Mouse (Mus musculus): ENCODE data around the gene Kcnmb3. TPM values are rescaled to one million over a fixed set of nuclear protein-coding genes. Genes with fewer than 3 reads are reported as not detected.

The Kcnmb3 gene
- polyA plus RNA-seq (2014; fragmentation: Nextera tagmentation; extraction: Ambion mirVana), result not detected in 2 replicates

DNA sequence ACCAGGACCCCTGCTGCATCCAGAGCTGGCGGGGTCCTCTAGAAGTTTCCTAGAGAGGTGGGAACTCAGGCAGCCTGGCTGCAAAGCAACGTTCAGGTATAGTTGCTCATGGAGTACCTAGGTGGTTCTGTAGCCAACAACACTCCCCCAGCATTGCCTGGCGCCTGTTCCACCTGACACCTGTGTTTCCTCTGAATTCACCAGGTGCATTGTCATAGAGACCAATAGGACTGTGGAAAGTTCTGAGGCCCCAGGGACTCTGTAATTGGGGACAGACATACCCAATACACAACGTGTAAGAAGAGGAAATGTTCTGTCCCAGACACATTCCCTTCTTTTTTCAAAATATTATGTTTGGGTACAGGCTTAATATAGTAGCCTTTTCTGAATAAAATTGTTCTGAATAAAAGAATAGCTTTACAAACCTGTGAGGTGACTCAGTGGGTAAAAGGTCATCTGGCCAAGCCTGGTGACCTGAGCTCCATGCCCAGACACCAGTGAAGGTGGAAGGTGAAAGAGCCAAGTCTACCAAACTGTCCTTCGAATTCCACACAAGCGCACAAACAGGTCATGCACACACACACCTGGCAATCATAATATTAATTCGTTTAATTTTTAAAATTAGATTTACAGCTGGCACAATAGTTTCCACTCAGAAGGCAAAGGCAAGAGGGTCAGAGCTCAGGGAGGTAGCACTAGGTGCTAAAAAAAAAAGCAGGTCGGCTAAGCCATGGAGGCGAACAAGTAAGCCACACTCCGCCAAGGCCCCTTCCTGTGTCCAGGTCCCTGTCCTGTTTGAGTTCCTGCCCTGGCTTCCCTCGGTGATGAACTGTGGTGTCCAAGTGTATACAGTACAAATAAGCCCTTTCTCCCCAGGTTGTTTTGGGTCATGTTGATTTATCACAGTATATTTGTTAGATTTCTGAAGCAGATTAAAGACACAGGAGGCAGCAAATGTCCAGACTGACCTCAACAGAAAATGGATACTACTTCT, at the start of gene Kcnmb3:
Gene Kcnmb3, minus strand, starts transcription at position 135 of the 994 bp plus-strand sequence.
- 77% methylated on average over 11 of the region's 11 CpGs for WGBS
- no peak within 1 kb of the TSS for H3K4me3 ChIP-seq (ENCODE audit: low read depth, low read length)
- no peaks in the 10 kb centered on the region for H3K9me3 ChIP-seq (replicated peaks; ENCODE audit: control insufficient read depth, low read length)
- no peaks in the 10 kb centered on the region for H3K4me1 ChIP-seq (ENCODE audit: control insufficient read depth, insufficient read depth, low read length)
- no peaks in the 10 kb centered on the region for H3K36me3 ChIP-seq (replicated peaks; ENCODE audit: control insufficient read depth, insufficient read depth, low read depth, low read length)
- H3K9ac ChIP-seq (replicated peaks; ENCODE audit: low read length), result no peak within 1 kb of the TSS
- no peak within 1 kb of the TSS for H3K27ac ChIP-seq (replicated peaks; ENCODE audit: low read depth, low read length)
- H3K4me2 ChIP-seq (ENCODE audit: low read depth, low read length), result no peak within 1 kb of the TSS
- DNase-seq (ENCODE audit: low spot score) (no peak), ATAC-seq (replicated peaks; ENCODE audit: insufficient number of reproducible peaks, low FRiP score, low TSS enrichment, low read depth) (no peak)
- H3K27me3 ChIP-seq (ENCODE audit: control insufficient read depth, insufficient read depth, low read length), result no peaks in the 10 kb centered on the region

DNA sequence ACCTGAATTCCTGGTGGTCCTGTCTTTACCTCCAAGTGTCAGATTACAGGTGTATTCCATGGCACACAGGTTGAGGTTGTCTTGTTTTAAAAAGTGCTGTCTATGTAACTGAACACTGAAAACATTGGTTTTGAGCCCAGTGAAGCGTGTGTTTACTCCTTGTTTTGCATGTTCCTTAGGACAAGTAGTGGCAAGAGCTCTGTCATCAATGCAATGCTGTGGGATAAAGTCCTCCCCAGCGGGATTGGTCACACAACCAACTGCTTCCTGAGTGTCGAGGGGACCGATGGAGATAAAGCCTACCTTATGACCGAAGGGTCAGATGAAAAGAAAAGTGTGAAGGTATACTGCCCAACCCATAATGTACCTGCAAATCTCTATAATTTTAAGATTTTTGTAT, 46.1 kb upstream of the Kcnmb3 start:
- Histone ChIP-seq H3K27me3 (ENCODE audit: control insufficient read depth, insufficient read depth, low read length) (no peaks in the 10 kb centered on the region), H3K4me2 (ENCODE audit: low read depth, low read length) (no peak overlapping the region), H3K9ac (replicated peaks; ENCODE audit: low read length) (no peak overlapping the region), H3K27ac (replicated peaks; ENCODE audit: low read depth, low read length) (no peak overlapping the region), H3K36me3 (replicated peaks; ENCODE audit: control insufficient read depth, insufficient read depth, low read depth, low read length) (no peaks in the 10 kb centered on the region), H3K4me1 (ENCODE audit: control insufficient read depth, insufficient read depth, low read length) (no peaks in the 10 kb centered on the region), H3K4me3 (ENCODE audit: low read depth, low read length) (no peak overlapping the region), H3K9me3 (replicated peaks; ENCODE audit: control insufficient read depth, low read length) (no peaks in the 10 kb centered on the region)
- WGBS, result 93% methylated on average over 5 of the region's 5 CpGs
- DNase-seq (ENCODE audit: low spot score) (no peak), ATAC-seq (replicated peaks; ENCODE audit: insufficient number of reproducible peaks, low FRiP score, low TSS enrichment, low read depth) (no peak)

DNA sequence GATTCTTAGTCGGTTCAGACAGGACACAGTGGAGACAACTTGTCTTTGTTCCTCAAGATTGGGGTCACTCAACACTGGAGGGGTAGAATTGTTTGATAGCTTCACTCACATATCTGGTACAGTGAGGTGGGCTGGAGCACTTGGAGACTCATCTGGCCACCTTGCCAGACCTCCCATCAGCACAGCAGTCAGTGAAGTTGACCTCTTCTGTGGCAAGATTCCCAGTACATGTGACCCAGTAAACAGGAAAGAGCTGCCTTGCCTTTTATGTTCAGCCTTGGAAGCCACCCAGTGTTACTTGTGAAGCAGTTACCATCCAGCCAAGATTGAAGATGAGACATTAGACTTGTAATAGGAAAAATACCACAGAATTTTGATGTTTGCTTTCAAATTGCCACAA, 45.5 kb upstream of the Kcnmb3 start:
- no peak overlapping the region for H3K4me3 ChIP-seq (ENCODE audit: low read depth, low read length)
- 69% methylated on average over 1 of the region's 1 CpGs for WGBS
- no peaks in the 10 kb centered on the region for H3K27me3 ChIP-seq (ENCODE audit: control insufficient read depth, insufficient read depth, low read length)
- no peak overlapping the region for H3K9ac ChIP-seq (replicated peaks; ENCODE audit: low read length)
- DNase-seq (ENCODE audit: low spot score), result no peak
- no peaks in the 10 kb centered on the region for H3K9me3 ChIP-seq (replicated peaks; ENCODE audit: control insufficient read depth, low read length)
- no peaks in the 10 kb centered on the region for H3K4me1 ChIP-seq (ENCODE audit: control insufficient read depth, insufficient read depth, low read length)
- H3K36me3 ChIP-seq (replicated peaks; ENCODE audit: control insufficient read depth, insufficient read depth, low read depth, low read length), result no peaks in the 10 kb centered on the region
- H3K27ac ChIP-seq (replicated peaks; ENCODE audit: low read depth, low read length), result no peak overlapping the region
- no peak overlapping the region for H3K4me2 ChIP-seq (ENCODE audit: low read depth, low read length)
- no peak for ATAC-seq (replicated peaks; ENCODE audit: insufficient number of reproducible peaks, low FRiP score, low TSS enrichment, low read depth)

DNA sequence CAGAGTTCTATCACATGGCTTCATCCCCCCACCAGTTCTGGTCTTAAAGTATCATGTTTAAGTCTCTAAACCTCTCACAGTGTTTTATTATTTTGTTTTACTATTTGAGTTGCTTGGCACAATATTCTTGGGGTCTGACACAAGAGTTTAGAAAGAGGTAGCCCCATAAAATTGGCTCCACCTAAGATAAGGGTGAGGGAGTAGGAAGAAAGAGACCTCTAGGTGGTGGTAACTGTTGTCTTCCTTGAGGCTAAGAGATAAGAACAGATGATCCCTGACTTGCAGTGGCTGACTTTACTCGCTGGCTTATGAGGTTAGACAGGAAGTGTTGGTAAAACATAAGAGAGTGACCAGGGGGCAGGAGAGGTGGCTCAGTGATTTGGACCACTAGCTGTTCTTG, 43.7 kb upstream of the Kcnmb3 start:
- Histone ChIP-seq H3K27ac (replicated peaks; ENCODE audit: low read depth, low read length) (no peak overlapping the region), H3K4me2 (ENCODE audit: low read depth, low read length) (no peak overlapping the region), H3K27me3 (ENCODE audit: control insufficient read depth, insufficient read depth, low read length) (no peaks in the 10 kb centered on the region), H3K4me1 (ENCODE audit: control insufficient read depth, insufficient read depth, low read length) (no peaks in the 10 kb centered on the region), H3K36me3 (replicated peaks; ENCODE audit: control insufficient read depth, insufficient read depth, low read depth, low read length) (no peaks in the 10 kb centered on the region), H3K9me3 (replicated peaks; ENCODE audit: control insufficient read depth, low read length) (no peaks in the 10 kb centered on the region), H3K9ac (replicated peaks; ENCODE audit: low read length) (no peak overlapping the region), H3K4me3 (ENCODE audit: low read depth, low read length) (no peak overlapping the region)
- 67% methylated on average over 1 of the region's 1 CpGs for WGBS
- ATAC-seq (replicated peaks; ENCODE audit: insufficient number of reproducible peaks, low FRiP score, low TSS enrichment, low read depth) (no peak), DNase-seq (ENCODE audit: low spot score) (no peak)

DNA sequence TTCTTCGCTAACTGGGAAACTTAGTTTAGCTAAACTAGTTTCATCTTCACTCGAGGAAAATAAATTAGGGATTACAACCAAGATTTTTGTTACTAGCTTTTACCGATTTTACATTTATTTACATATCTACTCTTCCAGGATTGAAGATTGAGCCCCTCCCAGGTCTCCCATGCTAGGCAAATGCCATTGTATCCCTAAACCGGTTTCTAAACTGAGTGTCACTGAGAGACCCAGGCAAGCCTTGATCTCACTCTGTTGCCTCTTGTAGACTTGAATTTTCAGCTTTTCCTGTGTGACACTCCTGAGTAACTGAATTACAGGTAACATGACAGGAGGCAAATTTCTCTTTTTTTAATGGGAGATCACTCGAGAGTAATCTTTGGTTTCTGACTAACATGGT, 38.0 kb upstream of the Kcnmb3 start:
- H3K9ac ChIP-seq (replicated peaks; ENCODE audit: low read length), result no peak overlapping the region; the same call in 1 of the 2 replicates
- 16% methylated on average over 5 of the region's 5 CpGs for WGBS

DNA sequence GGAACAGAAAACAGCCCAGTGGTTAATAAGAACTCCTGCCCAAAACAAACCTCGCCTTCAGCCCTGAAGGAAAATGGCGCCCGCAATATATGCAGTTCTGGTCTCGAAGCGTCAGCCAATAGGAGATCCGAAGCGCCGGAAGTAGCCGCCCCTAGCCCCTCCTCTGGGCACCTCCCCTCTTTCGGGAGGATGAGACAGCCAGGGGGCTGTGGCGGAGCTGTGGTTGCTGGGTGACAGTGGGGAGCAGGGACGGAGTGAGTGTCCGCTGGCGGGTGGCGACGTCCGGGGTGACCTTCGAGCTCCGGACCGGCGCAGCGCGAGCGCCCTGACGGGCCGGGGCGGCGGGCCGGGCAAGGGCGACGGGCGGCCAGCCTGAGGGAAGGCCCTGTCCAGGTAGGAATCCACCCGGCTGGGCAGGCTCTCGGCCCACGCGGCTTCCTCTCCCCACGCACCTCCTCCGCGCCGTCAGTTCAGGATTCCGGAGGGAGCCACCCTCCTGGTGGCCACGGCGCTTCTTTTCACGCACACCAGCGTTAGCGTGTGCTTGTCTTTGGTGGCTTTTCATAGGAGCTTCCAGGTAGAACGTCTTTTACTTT, 37.4 kb upstream of the Kcnmb3 start, which contains the start of gene Mfn1:
Gene Mfn1, plus strand, starts transcription at position 163 of the 596 bp plus-strand sequence.
- no peaks in the 10 kb centered on the region for H3K4me1 ChIP-seq (ENCODE audit: control insufficient read depth, insufficient read depth, low read length)
- H3K36me3 ChIP-seq (replicated peaks; ENCODE audit: control insufficient read depth, insufficient read depth, low read depth, low read length), result no peaks in the 10 kb centered on the region
- ATAC-seq (replicated peaks; ENCODE audit: insufficient number of reproducible peaks, low FRiP score, low TSS enrichment, low read depth), result peak; percentile 99

More for the DNA sequence above, 38.0 kb upstream of the Kcnmb3 start:
- Histone ChIP-seq H3K27me3 (ENCODE audit: control insufficient read depth, insufficient read depth, low read length) (no peaks in the 10 kb centered on the region), H3K9me3 (replicated peaks; ENCODE audit: control insufficient read depth, low read length) (no peaks in the 10 kb centered on the region), H3K4me1 (ENCODE audit: control insufficient read depth, insufficient read depth, low read length) (no peaks in the 10 kb centered on the region), H3K27ac (replicated peaks; ENCODE audit: low read depth, low read length) (no peak overlapping the region), H3K4me2 (ENCODE audit: low read depth, low read length) (peak overlapping the region; percentile 41), H3K36me3 (replicated peaks; ENCODE audit: control insufficient read depth, insufficient read depth, low read depth, low read length) (no peaks in the 10 kb centered on the region), H3K4me3 (ENCODE audit: low read depth, low read length) (peak overlapping the region; percentile 87)
- no peak for ATAC-seq (replicated peaks; ENCODE audit: insufficient number of reproducible peaks, low FRiP score, low TSS enrichment, low read depth)
- peak; percentile 17 for DNase-seq (ENCODE audit: low spot score)

DNA sequence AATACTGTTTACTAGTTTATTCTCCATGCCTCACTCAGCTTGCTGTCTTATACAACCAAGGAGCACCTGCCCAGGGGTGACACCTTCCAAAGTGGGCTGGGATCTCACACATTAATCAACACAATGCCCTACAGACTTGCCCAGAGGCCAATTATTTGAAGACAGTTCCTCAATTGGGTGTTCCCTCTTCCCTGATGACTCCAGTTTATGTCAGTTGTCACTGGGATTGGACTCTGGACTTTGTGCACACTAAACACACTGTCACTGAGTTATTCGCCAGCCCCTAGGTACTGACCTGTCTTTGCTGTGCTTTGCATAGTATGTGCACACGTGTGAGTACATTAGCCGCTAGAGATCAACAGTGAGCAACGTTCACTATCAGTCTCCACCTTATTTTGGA, 35.1 kb upstream of the Kcnmb3 start:
- 95% methylated on average over 4 of the region's 4 CpGs for WGBS
- Histone ChIP-seq H3K9ac (replicated peaks; ENCODE audit: low read length) (no peak overlapping the region), H3K27ac (replicated peaks; ENCODE audit: low read depth, low read length) (no peak overlapping the region), H3K27me3 (ENCODE audit: control insufficient read depth, insufficient read depth, low read length) (no peaks in the 10 kb centered on the region), H3K4me3 (ENCODE audit: low read depth, low read length) (no peak overlapping the region), H3K4me2 (ENCODE audit: low read depth, low read length) (no peak overlapping the region), H3K36me3 (replicated peaks; ENCODE audit: control insufficient read depth, insufficient read depth, low read depth, low read length) (no peaks in the 10 kb centered on the region), H3K4me1 (ENCODE audit: control insufficient read depth, insufficient read depth, low read length) (no peaks in the 10 kb centered on the region), H3K9me3 (replicated peaks; ENCODE audit: control insufficient read depth, low read length) (no peaks in the 10 kb centered on the region)
- ATAC-seq (replicated peaks; ENCODE audit: insufficient number of reproducible peaks, low FRiP score, low TSS enrichment, low read depth) (no peak), DNase-seq (ENCODE audit: low spot score) (no peak)

More for the DNA sequence above, 37.4 kb upstream of the Kcnmb3 start, which contains the start of gene Mfn1:
- Histone ChIP-seq H3K27ac (replicated peaks; ENCODE audit: low read depth, low read length) (no peak within 1 kb of the TSS), H3K9me3 (replicated peaks; ENCODE audit: control insufficient read depth, low read length) (no peaks in the 10 kb centered on the region), H3K4me2 (ENCODE audit: low read depth, low read length) (peak within 1 kb of the TSS; percentile 41), H3K9ac (replicated peaks; ENCODE audit: low read length) (peak within 1 kb of the TSS; percentile 84), H3K27me3 (ENCODE audit: control insufficient read depth, insufficient read depth, low read length) (no peaks in the 10 kb centered on the region), H3K4me3 (ENCODE audit: low read depth, low read length) (peak within 1 kb of the TSS; percentile 87)
- DNase-seq (ENCODE audit: low spot score), result peak; percentile 96
- under 1% methylated on average over 36 of the region's 47 CpGs for WGBS

DNA sequence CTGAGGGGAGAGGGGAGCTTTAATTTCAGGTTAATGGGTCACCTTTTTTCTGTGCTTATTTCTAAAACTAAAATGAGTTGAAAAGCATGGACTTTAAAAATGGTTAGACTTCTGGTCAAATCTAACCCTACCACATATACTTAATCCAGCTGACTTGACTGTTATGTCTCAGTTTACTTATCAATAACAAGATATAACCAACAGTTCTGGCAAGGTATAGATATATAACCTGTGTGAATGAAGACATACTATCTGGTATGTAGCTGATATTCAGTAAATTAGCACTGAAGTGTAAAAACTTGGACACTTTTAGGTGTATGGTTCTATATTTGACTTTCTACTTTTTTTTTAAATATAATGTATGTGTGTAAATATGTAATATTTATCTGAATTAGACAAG, 21.5 kb upstream of the Kcnmb3 start:
- Histone ChIP-seq H3K27ac (replicated peaks; ENCODE audit: low read depth, low read length) (no peak overlapping the region), H3K4me3 (ENCODE audit: low read depth, low read length) (no peak overlapping the region), H3K27me3 (ENCODE audit: control insufficient read depth, insufficient read depth, low read length) (no peaks in the 10 kb centered on the region), H3K4me1 (ENCODE audit: control insufficient read depth, insufficient read depth, low read length) (no peaks in the 10 kb centered on the region), H3K4me2 (ENCODE audit: low read depth, low read length) (no peak overlapping the region), H3K9ac (replicated peaks; ENCODE audit: low read length) (no peak overlapping the region), H3K9me3 (replicated peaks; ENCODE audit: control insufficient read depth, low read length) (no peaks in the 10 kb centered on the region), H3K36me3 (replicated peaks; ENCODE audit: control insufficient read depth, insufficient read depth, low read depth, low read length) (peaks cover 2% of the 10 kb centered on the region)
- no peak for ATAC-seq (replicated peaks; ENCODE audit: insufficient number of reproducible peaks, low FRiP score, low TSS enrichment, low read depth)
- DNase-seq (ENCODE audit: low spot score), result no peak

Measured in embryonic facial prominence, embryonic 11.5 days (tissue).